20 mouse cellular contexts compared by ENCODE assay signal in genomic region chrX:10152390-10152789, GRCm38 (mm10). TPM values are rescaled to one million over a fixed set of nuclear protein-coding genes. Genes with fewer than 3 reads are reported as not detected.
DNase-seq lines count a peak whose midpoint lies in the region; ATAC-seq and TF ChIP-seq lines count a peak whose summit lies in the region.
"Had no signal": no experiment of that assay in that cellular context is flagged by ENCODE, and none has a peak within 500 bp of the region (broad histone marks: within the 10 kb centered on the region; RNA-seq: fewer than 3 reads in every experiment).

No protein-coding gene starts in this region.

- H3K4me1 ChIP-seq in kidney, embryonic 15.5 days = no peaks in the 10 kb centered on the region
- H3K4me1 ChIP-seq: embryonic facial prominence, embryonic 13.5 days; forebrain, embryonic 13.5 days; forebrain, embryonic 15.5 days had no signal

- no peak overlapping the region for H3K4me2 ChIP-seq in kidney, embryonic 15.5 days
- H3K4me2 ChIP-seq in myocyte (ENCODE audit: low read depth) = no peak overlapping the region
- H3K4me2 ChIP-seq: embryonic facial prominence, embryonic 13.5 days; forebrain, embryonic 13.5 days; forebrain, embryonic 15.5 days had no signal

- no peaks in the 10 kb centered on the region for H3K9me3 ChIP-seq in kidney, embryonic 15.5 days (replicated peaks)
- H3K9me3 ChIP-seq: embryonic facial prominence, embryonic 13.5 days; forebrain, embryonic 13.5 days; forebrain, embryonic 15.5 days had no signal

- peak overlapping the region; percentile 37; the same call in 1 of the 2 replicates for H3K27ac ChIP-seq in kidney, embryonic 15.5 days
- H3K27ac ChIP-seq: embryonic facial prominence, embryonic 13.5 days; forebrain, embryonic 13.5 days; forebrain, embryonic 15.5 days had no signal

- WGBS in kidney, embryonic 15.5 days = 49% methylated on average over 3 of the region's 3 CpGs

- TF ChIP-seq CTCF in C2C12 (IDR thresholded peaks at IDR 0.05; ENCODE audit: control insufficient read depth, insufficient read depth, insufficient read length) = no peak

- TF ChIP-seq POLR2A in myocyte (IDR thresholded peaks at IDR 0.05; ENCODE audit: insufficient read length, low read depth) = no peak

- peak; percentile 1 for DNase-seq in embryo, embryonic 11 days
- no peak for DNase-seq in embryo, embryonic 9.5 days (ENCODE audit: extremely low spot score)
- no peak for DNase-seq in kidney, adult 9 months
- DNase-seq in spleen, postnatal 36 days (ENCODE audit: low spot score in 2 of 2) = no peak
- DNase-seq: adrenal gland, adult 2 months; adrenal gland, postnatal 14 days; adrenal gland, postnatal 36 days; B cell, adult 2 months; cerebellum, adult 11-12 months; cerebellum, adult 2 months; cerebellum, adult 9-10 months; cerebellum, postnatal 10 days; cerebellum, postnatal 25 days; forebrain, postnatal 0 days had no signal

- no peak overlapping the region for H3K9ac ChIP-seq in kidney, embryonic 15.5 days
- H3K9ac ChIP-seq: embryonic facial prominence, embryonic 13.5 days; forebrain, embryonic 13.5 days; forebrain, embryonic 15.5 days; forebrain, postnatal 0 days had no signal

- H3K36me3 ChIP-seq in kidney, embryonic 15.5 days = no peaks in the 10 kb centered on the region
- H3K36me3 ChIP-seq in C2C12 (ENCODE audit: control insufficient read depth, insufficient read depth) = no peaks in the 10 kb centered on the region
- no peaks in the 10 kb centered on the region for H3K36me3 ChIP-seq in myocyte (ENCODE audit: control insufficient read depth, insufficient read depth)
- H3K36me3 ChIP-seq: embryonic facial prominence, embryonic 13.5 days; forebrain, embryonic 15.5 days had no signal

- H3K79me2 ChIP-seq in C2C12 (ENCODE audit: control insufficient read depth, insufficient read depth) = no peaks in the 10 kb centered on the region
- no peaks in the 10 kb centered on the region for H3K79me2 ChIP-seq in myocyte (ENCODE audit: control insufficient read depth, insufficient read depth)

- H3ac ChIP-seq in C2C12 (ENCODE audit: control insufficient read depth, insufficient read length, low read depth) (no peak overlapping the region), myocyte (ENCODE audit: control insufficient read depth, insufficient read length) (no peak overlapping the region)

- ATAC-seq in kidney, embryonic 15.5 days (replicated peaks; ENCODE audit: low FRiP score) = 0 out of 2 replicates have a peak, but pooled peaks have one; percentile 18
- ATAC-seq: forebrain, embryonic 13.5 days; forebrain, embryonic 15.5 days; forebrain, postnatal 0 days had no signal

- H3K27me3 ChIP-seq in kidney, embryonic 15.5 days = no peaks in the 10 kb centered on the region
- no peaks in the 10 kb centered on the region for H3K27me3 ChIP-seq in C2C12 (ENCODE audit: control insufficient read depth, insufficient read depth, insufficient read length)
- H3K27me3 ChIP-seq in myocyte (ENCODE audit: control insufficient read depth, insufficient read depth, insufficient read length) = no peaks in the 10 kb centered on the region
- H3K27me3 ChIP-seq: embryonic facial prominence, embryonic 13.5 days; forebrain, embryonic 13.5 days; forebrain, embryonic 15.5 days had no signal

- no peak overlapping the region for H3K4me3 ChIP-seq in kidney, embryonic 15.5 days (replicated peaks)
- H3K4me3 ChIP-seq in C2C12 (ENCODE audit: insufficient read depth, poor library complexity, severe bottlenecking) = no peak overlapping the region
- H3K4me3 ChIP-seq in myocyte = no peak overlapping the region
- H3K4me3 ChIP-seq: embryonic facial prominence, embryonic 13.5 days; forebrain, embryonic 13.5 days; forebrain, embryonic 15.5 days had no signal

- no peaks in the 10 kb centered on the region for H3K79me3 ChIP-seq in C2C12 (ENCODE audit: low read depth)

TF ChIP-seq in C2C12, 6 proteins besides CTCF, POLR2A, EP300 and RAD21:
- TF ChIP-seq MYOD1 (IDR thresholded peaks at IDR 0.05; ENCODE audit: control insufficient read depth, insufficient read length, low read depth) (peak; percentile 90), FOSL1 (IDR thresholded peaks at IDR 0.05; ENCODE audit: insufficient read depth, low read length, poor library complexity, severe bottlenecking) (no peak)

TF ChIP-seq in myocyte, 11 proteins besides CTCF, POLR2A, EP300 and RAD21:
- TF ChIP-seq MYOG (IDR thresholded peaks at IDR 0.05; ENCODE audit: control insufficient read depth in 1 of 3, insufficient read depth in 1 of 3, insufficient read length in 2 of 3, low read depth in 2 of 3) (peak in 1 of 3 experiments; percentile 50), SRF (IDR thresholded peaks at IDR 0.05; ENCODE audit: control insufficient read depth, insufficient read length, low read depth) (no peak), USF1 (IDR thresholded peaks at IDR 0.05; ENCODE audit: low read depth) (peak; percentile 15), TCF3 (IDR thresholded peaks at IDR 0.05; ENCODE audit: insufficient read length, low read depth) (no peak), MYOD1 (IDR thresholded peaks at IDR 0.05; ENCODE audit: control insufficient read depth in 1 of 3, insufficient read length in 2 of 3, low read depth in 2 of 3) (peak; percentile 65 to 89 (median 83)), TCF12 (IDR thresholded peaks at IDR 0.05; ENCODE audit: insufficient read depth, poor library complexity, severe bottlenecking) (peak; percentile 46), MAX (IDR thresholded peaks at IDR 0.05; ENCODE audit: low read depth) (no peak)

RNA-seq across cellular contexts. Expression of gene Srpx, which starts 34.9 kb away (rescaled TPM):
- 19.9 and 20.0 TPM in 2 replicates for polyA plus RNA-seq in kidney, embryonic 15.5 days (2015; fragmentation: Nextera tagmentation; extraction: Ambion mirVana)
- not detected for polyA plus RNA-seq in C2C12 (2012; fragmentation: generic; extraction: Trizol)
- 0.06 TPM for polyA plus RNA-seq in myocyte (2012; fragmentation: generic; extraction: Trizol)

Comparison
In these comparisons a context has a peak if more than half of its experiments do, and no peak if none do; other contexts are left out.
1. RNA of gene Srpx, which starts 34.9 kb away (polyA plus RNA-seq): 19.9 to 20.0 TPM in kidney, embryonic 15.5 days; 0.06 TPM in myocyte (single experiment) and not detected in C2C12 (single experiment); every median in the first group is over 10 times any median in the second.